Mouse (Mus musculus): Measurements from ENCODE around the gene Fsip1.
A peak's percentile ranks its signal among the peaks of the same experiment; 100 is the strongest.

Gene Fsip1

DNA sequence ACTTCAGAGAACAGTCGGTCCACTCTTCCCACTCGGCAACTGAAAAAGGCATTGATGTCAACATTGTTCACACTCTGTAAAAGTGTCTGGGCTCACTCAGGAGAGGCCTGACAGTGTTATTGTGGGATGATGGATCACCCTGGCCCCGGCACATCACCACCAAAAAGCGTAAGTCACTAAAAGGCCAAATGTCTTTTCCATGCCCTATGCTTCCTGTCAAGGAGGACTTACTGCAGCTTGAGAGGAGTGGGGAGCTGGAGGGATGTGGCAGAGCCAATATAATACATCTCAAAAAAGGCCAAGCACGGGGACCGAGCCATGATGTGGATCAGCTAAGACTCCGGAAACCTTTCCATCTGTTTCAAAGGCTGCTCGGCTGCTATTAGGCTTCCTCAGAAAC is 2.2 kb downstream of the Fsip1 start:
- no peak for DNase-seq (ENCODE audit: low spot score in 2 of 2)

- no peak for DNase-seq (ENCODE audit: low spot score in 2 of 2)
Observed at GRCm38 (mm10) chr2:118248966-118249365, 7.8 kb downstream of the Fsip1 start.

DNA sequence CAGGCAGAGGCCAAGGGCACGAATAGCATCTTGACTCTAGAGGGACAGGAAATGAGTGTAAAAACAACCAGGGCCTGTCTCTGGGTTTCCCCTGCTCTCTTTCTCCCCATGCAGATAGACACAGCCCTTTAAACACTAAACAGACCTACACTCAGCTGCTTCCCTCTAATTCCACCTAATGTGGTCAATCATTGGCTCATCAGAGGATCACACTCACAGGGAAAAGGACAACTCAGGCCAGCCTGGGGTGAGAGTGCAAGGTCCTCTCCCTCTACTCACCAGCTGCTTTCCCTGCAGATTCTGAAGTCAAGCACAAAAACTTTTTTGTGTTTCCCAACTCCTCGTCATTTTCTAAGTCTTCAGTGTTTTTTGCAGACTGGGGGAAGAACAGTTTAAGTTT is 8.8 kb downstream of the Fsip1 start:
- no peak for DNase-seq (ENCODE audit: low spot score in 2 of 2)

- DNase-seq (ENCODE audit: low spot score in 2 of 2), result peak; percentile 53 to 61
Observed at GRCm38 (mm10) chr2:118245914-118246313, 10.9 kb downstream of the Fsip1 start.

GRCm38 (mm10) chr2:118236196-118236595 is 20.6 kb downstream of the Fsip1 start:
- no peak for DNase-seq (ENCODE audit: low spot score in 2 of 2)

DNA sequence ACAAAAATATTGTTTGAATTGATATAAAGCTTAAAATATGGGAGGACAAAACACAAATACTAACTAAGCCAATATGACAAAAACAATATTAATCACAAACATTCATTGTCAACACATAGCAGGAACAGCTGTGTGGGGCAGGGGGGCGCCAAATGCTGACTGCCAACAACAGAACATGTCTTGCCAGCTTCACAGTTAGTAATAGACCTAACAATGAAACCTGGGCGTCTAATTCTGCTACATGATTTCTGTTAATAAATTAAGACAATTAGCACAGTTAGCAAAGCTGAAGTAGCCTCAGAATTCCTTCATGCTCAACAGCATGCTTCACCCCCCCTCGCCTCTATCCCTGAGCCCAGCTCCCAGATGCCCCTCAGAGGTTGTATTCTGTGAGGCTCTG is 21.2 kb downstream of the Fsip1 start:
- no peak for DNase-seq (ENCODE audit: low spot score in 2 of 2)

GRCm38 (mm10) chr2:118230544-118230943 is 26.2 kb downstream of the Fsip1 start:
- no peak for DNase-seq (ENCODE audit: low spot score in 2 of 2)

DNA sequence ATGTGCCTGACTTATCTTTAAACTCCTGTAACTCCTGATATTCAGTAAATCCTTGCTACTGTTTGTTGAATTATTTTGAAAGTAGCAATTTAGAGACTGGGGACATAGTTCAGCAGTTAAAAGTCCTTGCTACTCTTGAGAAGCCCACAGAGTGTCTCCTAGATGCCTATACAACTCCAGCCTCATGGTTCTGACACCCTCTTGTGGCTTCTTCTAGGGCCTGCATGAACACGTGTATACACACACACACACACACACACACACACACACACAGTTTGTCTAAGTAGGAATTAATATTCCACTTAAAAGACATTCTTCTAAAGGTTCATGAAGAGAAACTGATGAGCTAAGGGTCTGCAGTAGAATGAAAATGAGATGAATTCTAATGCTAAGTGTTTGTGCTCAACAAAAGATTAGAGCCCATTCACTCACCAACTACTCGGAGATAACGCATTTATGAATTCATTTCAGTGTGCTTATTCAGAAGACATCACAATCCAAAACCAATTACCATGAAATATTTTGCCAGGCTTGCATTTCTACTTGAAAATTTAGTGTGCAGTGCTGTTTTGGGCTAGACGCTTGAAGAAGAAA is 28.2 kb downstream of the Fsip1 start:
- DNase-seq (ENCODE audit: low spot score in 2 of 2), result no peak

- no peak for DNase-seq (ENCODE audit: low spot score in 2 of 2)
Observed at GRCm38 (mm10) chr2:118225316-118226041, 31.3 kb downstream of the Fsip1 start.

- no peak for DNase-seq (ENCODE audit: low spot score in 2 of 2)
Observed at GRCm38 (mm10) chr2:118217993-118218595, 38.7 kb downstream of the Fsip1 start.

DNA sequence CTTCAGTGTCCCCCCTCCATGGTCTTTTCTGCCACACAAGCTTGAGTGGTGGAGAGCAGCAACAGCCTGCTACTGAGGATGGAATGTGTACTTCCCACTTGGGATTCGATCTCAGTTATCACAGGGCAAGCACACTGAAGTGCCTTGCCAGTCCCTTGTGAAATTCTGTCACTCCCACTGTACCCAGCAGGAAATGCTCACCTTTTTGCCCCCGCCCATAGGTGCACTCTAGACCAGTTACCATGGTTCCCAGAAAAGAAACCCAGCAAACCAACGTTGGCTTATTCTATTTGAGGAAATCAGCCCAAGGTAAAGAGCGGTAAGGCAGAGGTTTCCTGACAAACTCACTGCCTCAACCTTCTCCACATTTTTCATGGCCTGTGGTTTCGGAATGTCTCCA is 47.1 kb downstream of the Fsip1 start:
- no peak for DNase-seq (ENCODE audit: low spot score in 2 of 2)

- DNase-seq (ENCODE audit: low spot score in 2 of 2), result no peak
Observed at GRCm38 (mm10) chr2:118208651-118209050, 48.1 kb downstream of the Fsip1 start.

DNA sequence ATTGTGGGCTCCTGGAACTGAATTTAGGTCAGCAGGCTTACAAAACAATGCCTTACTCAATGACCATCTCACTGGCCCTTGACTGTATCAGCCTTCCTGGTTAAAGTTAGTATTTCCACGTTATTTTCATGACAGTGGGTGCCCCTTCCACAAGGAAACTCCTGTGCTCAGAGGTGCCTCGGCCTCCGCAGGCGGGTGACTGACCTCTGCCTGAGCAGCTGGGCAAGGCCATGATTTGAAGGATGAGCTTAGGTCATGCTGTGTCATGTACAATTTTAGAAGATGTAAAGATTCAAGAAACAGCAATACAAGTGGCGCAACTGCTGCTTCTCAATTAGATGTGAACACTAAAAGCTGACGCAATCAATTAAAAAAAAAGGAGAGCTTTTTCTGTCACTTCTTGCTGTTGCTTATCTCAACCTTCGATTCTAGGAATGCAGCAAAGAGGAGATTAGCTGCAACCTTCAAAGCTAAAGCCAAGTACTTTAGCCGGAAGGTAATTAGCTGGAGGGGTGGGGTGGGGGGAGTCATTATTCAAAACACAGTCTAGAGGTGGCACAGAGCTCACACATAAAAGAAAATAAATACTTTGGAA is 50.7 kb downstream of the Fsip1 start:
- no peak for DNase-seq (ENCODE audit: low spot score in 2 of 2)

DNA sequence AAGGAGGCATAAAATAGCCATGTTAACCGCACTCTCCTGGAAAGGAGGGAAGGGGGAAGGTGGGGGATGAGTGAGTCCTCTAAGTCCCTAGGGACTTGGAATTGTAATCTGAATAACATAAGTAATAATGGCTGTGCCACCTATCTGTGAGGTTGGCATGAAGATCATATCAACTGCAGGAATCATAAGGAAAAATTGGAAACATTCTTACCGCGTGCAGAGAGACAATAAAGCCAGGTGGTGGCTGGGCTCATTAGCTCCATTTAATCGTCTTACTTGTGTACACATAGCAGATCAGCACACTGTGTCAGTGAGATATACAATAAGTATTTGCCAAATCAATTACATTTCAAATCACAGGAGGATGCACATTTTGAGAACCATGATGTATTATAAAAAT is 52.1 kb downstream of the Fsip1 start:
- DNase-seq (ENCODE audit: low spot score in 2 of 2), result no peak

GRCm38 (mm10) chr2:118203739-118204461 is 52.9 kb downstream of the Fsip1 start:
- no peak for DNase-seq (ENCODE audit: low spot score in 2 of 2)

- no peak for DNase-seq (ENCODE audit: low spot score in 2 of 2)
Observed at GRCm38 (mm10) chr2:118202934-118203333, 53.8 kb downstream of the Fsip1 start.

DNA sequence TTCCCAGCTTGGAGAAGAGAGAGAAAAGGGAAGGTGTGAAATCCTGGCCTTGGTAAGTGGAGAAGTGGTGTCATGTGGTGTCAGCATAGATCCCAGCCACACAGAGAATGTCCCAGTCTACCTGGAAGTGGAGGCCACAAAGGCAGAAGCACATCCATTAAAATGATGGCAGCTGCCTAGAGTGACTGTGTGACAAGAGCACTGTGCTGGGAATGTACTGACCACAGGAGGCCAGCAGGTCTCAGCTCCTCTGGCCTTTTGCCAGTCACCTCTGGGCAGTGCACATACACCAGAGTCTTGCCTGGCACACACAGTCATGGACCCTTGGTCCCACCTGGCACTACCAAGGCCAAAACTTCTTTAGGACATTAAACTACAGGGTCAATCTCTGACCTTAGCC is 54.8 kb downstream of the Fsip1 start:
- no peak for DNase-seq (ENCODE audit: low spot score in 2 of 2)

- peak; percentile 58 to 65 for DNase-seq (ENCODE audit: low spot score in 2 of 2)
Observed at GRCm38 (mm10) chr2:118199867-118200266, 56.9 kb downstream of the Fsip1 start.

DNA sequence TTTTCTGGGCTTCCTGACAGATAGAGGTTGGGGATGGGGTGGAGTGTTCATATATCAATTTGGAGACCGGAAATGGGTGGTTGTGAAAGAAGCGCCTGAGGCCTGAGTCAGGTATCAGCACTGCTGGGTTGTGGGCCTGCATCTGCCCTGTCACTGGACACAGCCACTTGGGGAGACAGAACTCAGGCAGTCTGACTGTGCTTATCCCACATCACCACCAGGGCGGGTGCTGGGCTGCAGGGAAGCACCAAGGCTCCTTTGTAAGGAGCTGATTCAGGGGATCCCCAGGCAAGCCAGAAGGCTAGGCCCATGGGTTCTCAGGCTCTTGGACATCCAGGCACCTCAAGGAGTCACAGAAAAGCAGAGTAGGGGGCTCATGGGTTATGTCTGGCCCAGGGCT is 59.8 kb downstream of the Fsip1 start:
- DNase-seq (ENCODE audit: low spot score in 2 of 2), result no peak

- DNase-seq (ENCODE audit: low spot score in 2 of 2), result no peak
Observed at GRCm38 (mm10) chr2:118182136-118182535, 74.6 kb downstream of the Fsip1 start.

- DNase-seq (ENCODE audit: low spot score in 2 of 2), result no peak
Observed at GRCm38 (mm10) chr2:118179873-118180585, 76.7 kb downstream of the Fsip1 start.

GRCm38 (mm10) chr2:118179472-118179871 is 77.3 kb downstream of the Fsip1 start:
- no peak for DNase-seq (ENCODE audit: low spot score in 2 of 2)
